Mouse (Mus musculus) CD4-positive, CD25-positive, alpha-beta regulatory T cell, adult 9 weeks (primary cell): Measurements from ENCODE around the gene Vmn1r203. TPM values are rescaled to one million over a fixed set of nuclear protein-coding genes. Genes with fewer than 3 reads are reported as not detected.

Source experiments
- polyA plus RNA-seq: library from polyadenylated mRNA; unstranded; fragments of 100-300 nt; shearing (Covaris generic); gene quantifications from one replicate; pipeline ENCODE4 v1.2.1, GENCODE M21; 2017

The Vmn1r203 gene
- 0.15 TPM for polyA plus RNA-seq

GRCm38 (mm10) chr13:22517814-22518213, at the start of gene Vmn1r203:
Gene Vmn1r203, plus strand, starts transcription at chr13:22518114.

GRCm38 (mm10) chr13:22471623-22472022, 46.3 kb upstream of the Vmn1r203 start, which contains the start of gene Vmn1r201:
Gene Vmn1r201, plus strand, starts transcription at chr13:22471923.

GRCm38 (mm10) chr13:22505281-22505680, 12.6 kb upstream of the Vmn1r203 start, which contains the start of gene Vmn1r202:
Gene Vmn1r202, minus strand, starts transcription at chr13:22505381.

DNA sequence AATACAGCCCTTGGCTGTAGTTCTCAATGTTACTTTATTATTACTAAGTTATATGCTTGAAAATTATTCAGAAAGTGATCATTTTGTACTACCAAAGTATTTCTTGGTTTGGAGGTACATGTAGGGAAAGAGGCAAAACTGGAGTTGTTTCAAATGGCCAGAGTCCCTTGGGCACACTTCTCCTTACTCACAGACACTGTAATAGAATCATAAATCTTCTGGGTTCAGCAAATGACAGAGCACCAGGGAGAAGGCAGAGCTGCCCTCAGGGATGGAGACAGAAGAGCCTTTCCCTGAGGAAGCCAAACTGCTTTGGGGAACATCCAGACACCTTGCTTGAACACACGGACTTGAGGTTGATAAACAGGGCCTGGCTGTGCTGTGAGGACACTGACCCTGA, 35.0 kb downstream of the Vmn1r203 start, which contains the start of gene Vmn1r204:
Gene Vmn1r204 (plus strand): TSS at position 301 of the 400 bp plus-strand sequence.

Other genes starting within 250 kb of the Vmn1r203 start
- gene Vmn1r195, start 247.6 kb upstream of the Vmn1r203 start, polyA plus RNA-seq = not detected
- not detected for gene Vmn1r196, start 228.2 kb upstream of the Vmn1r203 start, polyA plus RNA-seq
- gene Vmn1r197, start 193.5 kb upstream of the Vmn1r203 start, polyA plus RNA-seq = 0.07 TPM
- 0.06 TPM for gene Vmn1r198, start 167.8 kb upstream of the Vmn1r203 start, polyA plus RNA-seq
- gene Vmn1r199, start 138.3 kb upstream of the Vmn1r203 start, polyA plus RNA-seq = not detected
- gene Vmn1r200, start 127.7 kb upstream of the Vmn1r203 start, polyA plus RNA-seq = not detected
- gene Vmn1r201, start 46.2 kb upstream of the Vmn1r203 start, polyA plus RNA-seq = not detected
- 0.05 TPM for gene Vmn1r202, start 12.7 kb upstream of the Vmn1r203 start, polyA plus RNA-seq
- not detected for gene Vmn1r204, start 35.1 kb downstream of the Vmn1r203 start, polyA plus RNA-seq
- gene Vmn1r205, start 74.9 kb downstream of the Vmn1r203 start, polyA plus RNA-seq = not detected
- not detected for gene Vmn1r206, start 106.1 kb downstream of the Vmn1r203 start, polyA plus RNA-seq
- 0.10 TPM for gene Vmn1r207-ps, start 211.5 kb downstream of the Vmn1r203 start, polyA plus RNA-seq